Mouse (Mus musculus) limb, embryonic 11.5 days (tissue): ENCODE measurements around the gene Shb. TPM values are rescaled to one million over a fixed set of nuclear protein-coding genes. Genes with fewer than 3 reads are reported as not detected.
A peak's percentile ranks its signal among the peaks of the same experiment; 100 is the strongest.

Experiments
- ATAC-seq: fragments of 200-750 bp; cut with Nextera tagmentation; 2 replicates; pipeline ENCODE4 v1.8.0; 2017; ENCODE audit warnings: low read depth; ENCODE audit not compliant: insufficient number of reproducible peaks, low FRiP score, low TSS enrichment
- DNase-seq: peaks from one replicate; pipeline ENCODE4 v3.0.0-alpha.2; 2015; ENCODE audit warnings: low spot score
- H3K27ac ChIP-seq: fragments of 300-500 bp; sonication (generic); replicated peaks from 2 replicates; pipeline ENCODE4 v1.5.1; 2014; ENCODE audit warnings: low read depth, mild to moderate bottlenecking, low read length
- H3K27me3 ChIP-seq: fragments of 300-500 bp; sonication (generic); 2 replicates; pipeline ENCODE4 v1.6.1; 2014; ENCODE audit warnings: mild to moderate bottlenecking, low read length, mixed read lengths; ENCODE audit not compliant: control insufficient read depth, insufficient read depth
- H3K36me3 ChIP-seq: fragments of 300-500 bp; sonication (generic); 2 replicates; pipeline ENCODE4 v1.6.1; 2014; ENCODE audit warnings: mild to moderate bottlenecking, low read length, moderate library complexity, mixed read lengths; ENCODE audit not compliant: control insufficient read depth, insufficient read depth
- H3K4me1 ChIP-seq: fragments of 300-500 bp; sonication (generic); 2 replicates; pipeline ENCODE4 v1.6.1; 2014; ENCODE audit warnings: low read length, mixed read lengths; ENCODE audit not compliant: control insufficient read depth, insufficient read depth
- H3K4me2 ChIP-seq: fragments of 300-500 bp; sonication (generic); 2 replicates; pipeline ENCODE4 v1.6.1; 2014; ENCODE audit warnings: low read depth, mild to moderate bottlenecking, moderate library complexity; ENCODE audit not compliant: severe bottlenecking
- H3K4me3 ChIP-seq: fragments of 300-500 bp; sonication (generic); 2 replicates; pipeline ENCODE4 v1.5.1; 2014; ENCODE audit warnings: low read depth, low read length
- H3K9ac ChIP-seq: fragments of 300-500 bp; sonication (generic); 2 replicates; pipeline ENCODE4 v1.6.1; 2014; ENCODE audit warnings: mild to moderate bottlenecking, low read length
- H3K9me3 ChIP-seq: fragments of 300-500 bp; sonication (generic); 2 replicates; pipeline ENCODE4 v1.6.1; 2016; ENCODE audit warnings: low read length; ENCODE audit not compliant: control insufficient read depth
- WGBS: fragments of 180-500 bp; shearing (Covaris S2); extraction: QIAGEN DNeasy Blood & Tissue Kit; methylation state at CpG from one replicate; pipeline ENCODE4 v1.1.7; 2014; 5-methylcytosine and 5-hydroxymethylcytosine counted together
- polyA plus RNA-seq: library from polyadenylated mRNA; unstranded; fragments of >200 nt; fragmentation: Nextera tagmentation; extraction: Ambion mirVana; gene quantifications from 2 replicates; pipeline ENCODE4 v1.2.1, GENCODE M21; 2014

Gene Shb
- polyA plus RNA-seq, 1 experiment from 2014 or later: 6.4 TPM

DNA sequence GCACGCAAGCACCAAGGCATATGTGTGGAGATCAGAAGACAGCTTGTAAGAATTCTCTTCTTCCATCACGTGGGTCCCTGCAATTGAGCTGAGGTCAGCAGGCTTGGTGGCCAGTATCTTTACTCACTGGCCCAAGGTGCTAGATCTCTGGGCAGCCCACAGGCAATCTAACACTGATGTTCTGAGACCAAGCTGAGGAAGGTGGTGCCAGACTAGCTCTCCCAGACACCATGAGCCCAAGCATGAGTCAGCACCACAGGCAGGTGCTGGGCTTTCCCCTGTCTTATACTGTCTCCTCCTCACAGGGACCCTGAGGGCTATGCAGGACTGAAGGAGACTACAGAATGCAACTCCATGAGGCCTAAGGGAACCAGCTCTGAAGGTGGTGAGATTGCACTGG lies 74.7 kb downstream of the Shb start:
- peaks cover 42% of the 10 kb centered on the region for H3K4me1 ChIP-seq
- 91% methylated on average over 2 of the region's 2 CpGs for WGBS

DNA sequence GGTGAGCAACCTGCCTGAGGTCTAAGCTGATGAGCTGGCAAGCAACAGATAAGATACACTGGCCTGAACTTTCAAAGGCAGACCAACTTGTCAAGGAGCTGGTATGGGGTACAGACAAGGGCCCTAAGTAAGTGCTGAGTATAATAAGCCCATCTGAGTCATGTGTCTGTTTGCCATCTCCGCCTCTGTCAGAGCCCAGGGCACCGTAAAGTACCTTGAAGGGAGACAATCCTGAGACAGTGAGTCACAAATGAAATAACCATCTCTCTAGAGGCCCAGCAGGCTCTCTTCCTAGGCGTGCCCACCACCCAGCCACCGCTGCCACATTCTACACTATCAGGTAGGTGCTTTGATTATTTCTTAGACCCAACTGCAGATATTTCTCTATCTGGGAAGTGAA lies 77.3 kb downstream of the Shb start:
- no peak overlapping the region for H3K27ac ChIP-seq
- WGBS: 82% methylated on average over 4 of the region's 4 CpGs
- peaks cover 2% of the 10 kb centered on the region; the same call in 1 of the 2 replicates for H3K36me3 ChIP-seq
- H3K27me3 ChIP-seq: no peaks in the 10 kb centered on the region
- no peak for DNase-seq
- H3K4me3 ChIP-seq: no peak overlapping the region
- H3K9ac ChIP-seq: no peak overlapping the region
- ATAC-seq: no peak
- H3K4me1 ChIP-seq: peaks cover 49% of the 10 kb centered on the region
- H3K4me2 ChIP-seq: no peak overlapping the region
- H3K9me3 ChIP-seq: no peaks in the 10 kb centered on the region

More for the DNA sequence above, 74.7 kb downstream of the Shb start:
- Histone ChIP-seq H3K36me3 (peaks cover 2% of the 10 kb centered on the region; the same call in 1 of the 2 replicates), H3K27me3 (no peaks in the 10 kb centered on the region), H3K27ac (no peak overlapping the region), H3K4me2 (no peak overlapping the region), H3K9me3 (no peaks in the 10 kb centered on the region), H3K4me3 (no peak overlapping the region), H3K9ac (no peak overlapping the region)
- no peak for ATAC-seq
- DNase-seq: no peak

DNA sequence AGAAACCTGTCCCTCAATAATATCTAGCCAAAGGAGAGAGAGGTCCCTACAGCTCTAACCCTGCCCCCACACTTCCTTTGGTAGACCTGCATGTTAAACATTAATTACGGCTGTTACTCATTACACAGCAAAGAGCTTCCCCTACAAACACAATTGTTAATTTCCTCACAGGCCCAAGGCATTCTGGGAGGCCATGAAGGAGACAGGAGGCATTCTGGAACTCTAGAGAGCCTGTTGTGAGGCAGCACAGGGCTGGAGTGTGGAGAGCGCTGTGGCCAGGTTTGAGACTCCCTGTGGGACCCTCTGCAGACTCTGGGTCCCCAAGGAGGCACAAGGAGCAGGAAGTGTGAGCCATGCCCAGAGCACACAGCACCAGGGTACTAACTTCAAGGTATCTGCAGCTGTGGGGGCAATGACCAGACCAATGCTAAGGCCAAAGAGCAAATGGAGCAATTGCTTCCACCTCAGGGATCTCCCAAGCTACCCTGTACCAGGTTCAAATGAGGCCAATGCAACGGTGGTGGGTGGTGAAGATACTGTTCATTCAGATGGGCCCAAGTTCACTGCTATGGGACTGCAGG lies 78.9 kb downstream of the Shb start:
- Histone ChIP-seq H3K27ac (peak overlapping the region; percentile 81), H3K36me3 (no peaks in the 10 kb centered on the region), H3K9me3 (no peaks in the 10 kb centered on the region), H3K4me1 (peaks cover 49% of the 10 kb centered on the region), H3K27me3 (no peaks in the 10 kb centered on the region), H3K4me2 (peak overlapping the region; percentile 22; the same call in 1 of the 2 replicates), H3K4me3 (no peak overlapping the region), H3K9ac (no peak overlapping the region)
- DNase-seq (peak; percentile 54), ATAC-seq (0 out of 2 replicates have a peak, but pooled peaks have one; percentile 52)
- 31% methylated on average over 3 of the region's 3 CpGs for WGBS

DNA sequence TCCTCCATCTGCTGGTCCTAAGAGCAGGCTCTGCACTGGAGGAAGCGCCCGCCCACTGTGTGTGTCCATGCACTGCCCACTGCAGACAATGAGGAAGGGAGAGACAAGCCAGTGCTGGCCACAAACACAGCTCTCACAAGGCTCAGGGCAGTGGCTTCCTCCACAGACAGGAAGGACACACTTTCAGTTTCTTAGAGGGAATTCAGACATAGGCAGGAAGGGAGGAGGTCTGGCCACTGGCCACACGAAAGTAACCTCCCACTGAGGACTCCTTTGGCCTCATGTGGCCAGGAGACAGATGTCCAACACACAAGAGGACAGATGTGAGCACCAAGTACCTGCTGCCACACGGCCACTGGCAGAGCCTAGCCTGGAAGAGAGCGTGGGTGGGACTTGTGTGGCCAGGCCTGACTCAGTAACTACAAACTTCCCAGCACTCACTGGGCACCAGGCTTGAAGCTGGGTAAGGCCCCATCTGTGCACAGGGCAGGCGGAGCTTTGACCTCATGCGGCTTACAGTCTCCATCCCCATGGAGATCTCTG lies 79.6 kb downstream of the Shb start:
- no peaks in the 10 kb centered on the region for H3K9me3 ChIP-seq
- H3K36me3 ChIP-seq: no peaks in the 10 kb centered on the region
- peak overlapping the region; percentile 81 for H3K27ac ChIP-seq
- WGBS: 31% methylated on average over 7 of the region's 7 CpGs
- ATAC-seq: peak; percentile 19; the same call in 1 of the 2 replicates
- peaks cover 49% of the 10 kb centered on the region for H3K4me1 ChIP-seq
- DNase-seq: peak; percentile 53
- H3K4me2 ChIP-seq: no peak overlapping the region
- H3K27me3 ChIP-seq: no peaks in the 10 kb centered on the region
- no peak overlapping the region for H3K4me3 ChIP-seq
- peak overlapping the region; percentile 12; the same call in 1 of the 2 replicates for H3K9ac ChIP-seq

DNA sequence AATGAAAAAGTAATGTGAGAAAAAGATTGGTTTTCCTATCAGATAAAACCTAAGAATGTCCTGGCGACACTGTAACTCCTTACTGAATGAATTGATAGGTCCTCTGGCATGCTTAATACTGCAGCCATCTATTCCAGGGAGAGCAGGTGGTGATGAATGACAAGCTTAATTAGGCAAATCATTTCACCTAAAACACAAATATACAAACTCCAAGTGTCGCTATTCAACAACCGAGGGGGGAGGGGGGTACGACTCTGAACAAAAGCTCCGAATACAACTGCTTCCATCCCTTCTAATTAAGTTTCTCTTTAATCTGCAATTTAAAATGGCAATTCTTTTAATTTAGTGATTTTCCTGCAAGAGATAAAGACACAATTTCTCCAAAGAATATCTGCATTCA lies 83.3 kb downstream of the Shb start:
- H3K4me1 ChIP-seq: peaks cover 40% of the 10 kb centered on the region
- no peak overlapping the region for H3K9ac ChIP-seq
- no peak overlapping the region for H3K27ac ChIP-seq
- no peaks in the 10 kb centered on the region for H3K27me3 ChIP-seq
- DNase-seq (no peak), ATAC-seq (no peak)
- no peaks in the 10 kb centered on the region for H3K9me3 ChIP-seq
- WGBS: 86% methylated on average over 5 of the region's 5 CpGs
- no peaks in the 10 kb centered on the region for H3K36me3 ChIP-seq
- no peak overlapping the region for H3K4me3 ChIP-seq
- no peak overlapping the region for H3K4me2 ChIP-seq

DNA sequence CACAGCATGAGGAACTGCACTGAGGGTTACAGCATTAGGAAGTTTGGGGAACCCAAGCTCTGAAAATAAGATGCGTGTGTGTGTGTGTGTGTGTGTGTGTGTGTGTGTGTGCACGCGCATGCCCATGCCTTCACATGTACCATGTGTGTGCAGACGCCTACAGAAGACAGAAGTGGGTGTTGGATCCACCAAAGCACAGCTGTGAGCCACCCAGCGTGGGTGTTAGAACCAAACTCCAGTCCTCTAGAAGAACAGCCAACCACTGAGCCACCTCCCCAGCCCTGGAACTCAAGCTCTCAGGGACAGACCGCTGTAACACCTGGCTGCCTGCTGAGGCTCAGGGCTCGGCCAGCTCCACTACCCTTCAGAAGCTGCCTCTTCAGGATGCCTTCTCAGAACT lies 83.8 kb downstream of the Shb start:
- ATAC-seq: no peak

DNA sequence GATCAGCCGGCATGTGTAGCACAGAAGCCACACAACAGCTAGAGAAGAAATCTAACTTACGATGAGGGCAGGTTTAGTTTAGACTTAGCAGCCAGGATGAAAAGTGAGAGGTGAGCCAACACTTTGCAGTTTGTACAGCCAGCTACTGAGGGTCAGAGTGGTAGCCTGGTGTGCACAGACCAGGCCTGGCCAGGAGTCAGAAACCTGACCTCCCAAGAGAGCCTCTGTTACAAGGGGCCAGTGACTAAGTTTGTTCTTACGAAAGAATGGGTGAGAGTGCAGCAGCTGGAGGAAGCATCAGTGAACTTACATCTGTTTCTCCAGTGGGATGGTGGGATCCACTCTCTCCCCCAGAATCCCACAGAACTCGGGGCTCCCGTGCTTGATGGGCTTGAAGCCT lies 85.1 kb downstream of the Shb start:
- H3K27me3 ChIP-seq: no peaks in the 10 kb centered on the region
- no peaks in the 10 kb centered on the region for H3K36me3 ChIP-seq
- no peak for ATAC-seq
- no peak overlapping the region for H3K4me3 ChIP-seq
- peaks cover 22% of the 10 kb centered on the region for H3K4me1 ChIP-seq
- H3K4me2 ChIP-seq: no peak overlapping the region
- H3K9me3 ChIP-seq: no peaks in the 10 kb centered on the region
- WGBS: 84% methylated on average over 5 of the region's 5 CpGs
- DNase-seq: no peak
- no peak overlapping the region for H3K27ac ChIP-seq
- no peak overlapping the region for H3K9ac ChIP-seq

More for the DNA sequence above, 83.8 kb downstream of the Shb start:
- H3K4me1 ChIP-seq: peaks cover 35% of the 10 kb centered on the region
- no peak overlapping the region for H3K4me3 ChIP-seq
- no peak overlapping the region for H3K27ac ChIP-seq
- H3K9me3 ChIP-seq: no peaks in the 10 kb centered on the region
- H3K9ac ChIP-seq: no peak overlapping the region
- DNase-seq: no peak
- no peaks in the 10 kb centered on the region for H3K36me3 ChIP-seq
- H3K27me3 ChIP-seq: no peaks in the 10 kb centered on the region
- WGBS: 92% methylated on average over 7 of the region's 7 CpGs
- H3K4me2 ChIP-seq: no peak overlapping the region

DNA sequence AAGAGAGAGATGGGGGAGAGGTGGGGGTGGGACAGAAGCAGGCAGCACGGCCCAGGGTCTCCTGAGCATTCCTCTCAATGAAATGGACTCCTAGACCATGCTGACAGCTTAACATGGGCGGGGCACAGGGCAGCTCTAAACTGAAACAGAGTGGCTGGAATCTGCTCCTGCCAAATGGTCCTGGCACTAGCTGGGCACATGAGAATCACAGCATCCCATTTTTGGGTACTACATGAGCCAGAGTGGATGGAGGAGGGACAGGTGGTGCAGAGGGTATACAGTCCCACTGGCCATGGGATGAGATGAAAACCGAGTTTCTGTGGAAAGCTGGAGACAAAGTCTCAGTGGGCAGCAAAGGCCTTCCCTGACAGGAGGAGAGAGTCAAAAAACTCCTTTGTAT lies 87.0 kb downstream of the Shb start:
- 63% methylated on average over 3 of the region's 3 CpGs for WGBS
- peaks cover 9% of the 10 kb centered on the region for H3K4me1 ChIP-seq
- no peak for ATAC-seq
- no peak overlapping the region for H3K9ac ChIP-seq
- no peaks in the 10 kb centered on the region for H3K27me3 ChIP-seq
- no peak overlapping the region for H3K27ac ChIP-seq
- no peak overlapping the region for H3K4me3 ChIP-seq
- H3K36me3 ChIP-seq: no peaks in the 10 kb centered on the region
- no peak for DNase-seq
- H3K4me2 ChIP-seq: no peak overlapping the region
- no peaks in the 10 kb centered on the region for H3K9me3 ChIP-seq
